Mouse (Mus musculus) heart, postnatal 14 days (tissue): ENCODE data around the gene Amh. TPM values are rescaled to one million over a fixed set of nuclear protein-coding genes. Genes with fewer than 3 reads are reported as not detected.

Source experiments
- DNase-seq, 2 experiments: peaks; one replicate each; pipeline ENCODE4 v3.0.0; 2021 to 2022
- intact Hi-C: fragments of 180-260 bp; cut with DNase I; formaldehyde crosslinking; loops from one replicate; pipeline ENCODE4 v1.15.1; 2025
- total RNA-seq, 2 experiments: library from RNA; stranded (reverse); gene quantifications; 2 replicates each; pipeline ENCODE4 v1.2.3; 2021

Gene Amh
- total RNA-seq, 2 experiments from 2014 or later: 0.56 to 0.65 TPM

GRCm38 (mm10) chr10:80784871-80785270, 20.2 kb upstream of the Amh start:
- intact Hi-C loops: no loop called here
- no peak for DNase-seq

GRCm38 (mm10) chr10:80785963-80786362, 19.1 kb upstream of the Amh start:
- no peak for DNase-seq
- intact Hi-C loops: no loop called here

- intact Hi-C loops: no loop called here
- DNase-seq: peak in 1 of 2 experiments; percentile 59
Measured at GRCm38 (mm10) chr10:80787517-80787916, 17.5 kb upstream of the Amh start.

GRCm38 (mm10) chr10:80790761-80791404, 14.2 kb upstream of the Amh start:
- intact Hi-C loops: no loop called here
- DNase-seq: no peak

GRCm38 (mm10) chr10:80791476-80792174, 13.4 kb upstream of the Amh start:
- DNase-seq: no peak
- intact Hi-C loops: no loop called here

GRCm38 (mm10) chr10:80792175-80793032, 12.6 kb upstream of the Amh start:
- intact Hi-C loops: no loop called here
- DNase-seq: no peak

GRCm38 (mm10) chr10:80793033-80793784, 11.8 kb upstream of the Amh start:
- no peak for DNase-seq
- intact Hi-C loops: no loop called here

GRCm38 (mm10) chr10:80793803-80794202, 11.2 kb upstream of the Amh start:
- no peak for DNase-seq
- intact Hi-C loops: no loop called here

GRCm38 (mm10) chr10:80794750-80795149, 10.3 kb upstream of the Amh start:
- intact Hi-C loops: no loop called here
- DNase-seq: no peak

GRCm38 (mm10) chr10:80796307-80796848, 8.7 kb upstream of the Amh start:
- intact Hi-C loops: no loop called here

GRCm38 (mm10) chr10:80797186-80798149, 7.6 kb upstream of the Amh start:
- DNase-seq: no peak
- intact Hi-C loops: no loop called here

More at GRCm38 (mm10) chr10:80796307-80796848, 8.7 kb upstream of the Amh start:
- no peak for DNase-seq

GRCm38 (mm10) chr10:80798150-80799006, 6.7 kb upstream of the Amh start, which contains the start of the genes Sf3a2 and Plekhj1:
Gene Sf3a2, plus strand, starts transcription at chr10:80798198.
Gene Plekhj1, minus strand, starts transcription at chr10:80798626.
- intact Hi-C loops: no loop called here
- peak; percentile 95 to 96 for DNase-seq

GRCm38 (mm10) chr10:80799070-80799566, 5.9 kb upstream of the Amh start:
- intact Hi-C loops: no loop called here
- no peak for DNase-seq

- DNase-seq: no peak
- intact Hi-C loops: no loop called here
Measured at GRCm38 (mm10) chr10:80802204-80802912, 2.7 kb upstream of the Amh start.

- intact Hi-C loops: no loop called here
- DNase-seq: no peak
Measured at GRCm38 (mm10) chr10:80802996-80803395, 2.0 kb upstream of the Amh start.

- DNase-seq: no peak
- intact Hi-C loops: no loop called here
Measured at GRCm38 (mm10) chr10:80804340-80804739, 703 bp upstream of the Amh start.

GRCm38 (mm10) chr10:80805322-80805721, 279 bp downstream of the Amh start:
- no peak for DNase-seq
- intact Hi-C loops: no loop called here
